Mouse (Mus musculus) heart, adult 2 months (tissue): Measurements from ENCODE around the gene Rhcg.

Experiments used
- CTCF ChIP-seq: fragments of 200-600 bp; IDR thresholded peaks from 2 replicates; pipeline ENCODE4 v1.8.1; 2022; ENCODE audit warnings: antibody characterized with exemption, mild to moderate bottlenecking, moderate library complexity
- POLR2A ChIP-seq: fragments of 200-500 bp; IDR thresholded peaks from 2 replicates; pipeline ENCODE4 v1.6.1; 2011; ENCODE audit warnings: mild to moderate bottlenecking, low read depth, low read length, control low read depth; ENCODE audit not compliant: insufficient read depth

- no peak for TF ChIP-seq CTCF
- no peak for TF ChIP-seq POLR2A
Measured at GRCm38 (mm10) chr7:79545066-79545400, 72.4 kb downstream of the Rhcg start.
